Mouse (Mus musculus) stomach, postnatal 0 days (tissue): ENCODE results near the gene Il9r.

Experiments
- CTCF ChIP-seq: IDR thresholded peaks from 2 replicates; pipeline ENCODE4 v1.5.1; 2016; ENCODE audit warnings: antibody characterized with exemption, low read depth, mild to moderate bottlenecking, moderate library complexity
- EP300 ChIP-seq: optimal IDR thresholded peaks from 2 replicates; pipeline ENCODE3; 2016; ENCODE audit warnings: antibody characterized with exemption

- no peak for TF ChIP-seq CTCF
- TF ChIP-seq EP300 = no peak
Observed at GRCm38 (mm10) chr11:32242209-32242608, 42.1 kb upstream of the Il9r start.
